Mouse (Mus musculus) urinary bladder, postnatal 14 days (tissue): ENCODE results near the gene Jmjd6.
"Not testable (repeated sequence)": the region's sequence is repeated elsewhere in the genome, so short reads cannot be mapped to it uniquely, and the experiment has no call there.

Experiments
- DNase-seq: peaks from one replicate; pipeline ENCODE4 v3.0.0; 2021; ENCODE audit warnings: low spot score

The Jmjd6 gene

GRCm38 (mm10) chr11:116851576-116852290 lies 8.5 kb upstream of the Jmjd6 start:
- no peak for DNase-seq

- no peak for DNase-seq
Observed at GRCm38 (mm10) chr11:116850833-116851477, 7.7 kb upstream of the Jmjd6 start.

GRCm38 (mm10) chr11:116850085-116850484 lies 6.8 kb upstream of the Jmjd6 start:
- DNase-seq, result no peak

- DNase-seq, result no peak
Observed at GRCm38 (mm10) chr11:116849587-116849986, 6.3 kb upstream of the Jmjd6 start.

GRCm38 (mm10) chr11:116848877-116849178 lies 5.6 kb upstream of the Jmjd6 start:
- DNase-seq, result not testable (repeated sequence)

- no peak for DNase-seq
Observed at GRCm38 (mm10) chr11:116848086-116848876, 5.0 kb upstream of the Jmjd6 start.

- DNase-seq, result no peak
Observed at GRCm38 (mm10) chr11:116847187-116848085, 4.2 kb upstream of the Jmjd6 start.

- no peak for DNase-seq
Observed at GRCm38 (mm10) chr11:116846593-116847181, 3.4 kb upstream of the Jmjd6 start.

- peak; percentile 60 for DNase-seq
Observed at GRCm38 (mm10) chr11:116842531-116843260, 553 bp downstream of the Jmjd6 start.

GRCm38 (mm10) chr11:116840748-116841147 lies 2.5 kb downstream of the Jmjd6 start:
- no peak for DNase-seq

- DNase-seq, result no peak
Observed at GRCm38 (mm10) chr11:116839601-116840000, 3.6 kb downstream of the Jmjd6 start.

- DNase-seq, result no peak
Observed at GRCm38 (mm10) chr11:116838936-116839335, 4.3 kb downstream of the Jmjd6 start.

- no peak for DNase-seq
Observed at GRCm38 (mm10) chr11:116837441-116837840, 5.8 kb downstream of the Jmjd6 start.

- no peak for DNase-seq
Observed at GRCm38 (mm10) chr11:116836283-116836682, 7.0 kb downstream of the Jmjd6 start.

GRCm38 (mm10) chr11:116834954-116835353 lies 8.3 kb downstream of the Jmjd6 start:
- DNase-seq, result no peak

- DNase-seq, result peak; percentile 51
Observed at GRCm38 (mm10) chr11:116832172-116832685, 11.0 kb downstream of the Jmjd6 start.

- peak; percentile 84 for DNase-seq
Observed at GRCm38 (mm10) chr11:116827534-116828165, 15.6 kb downstream of the Jmjd6 start, which contains the start of gene Mxra7. Gene Mxra7 (minus strand): TSS chr11:116828046.

- DNase-seq, result no peak
Observed at GRCm38 (mm10) chr11:116826550-116827504, 16.4 kb downstream of the Jmjd6 start.

- DNase-seq, result no peak
Observed at GRCm38 (mm10) chr11:116825230-116825629, 18.0 kb downstream of the Jmjd6 start.
